Mouse (Mus musculus): ENCODE measurements around the gene G430095P16Rik.
A peak's percentile ranks its signal among the peaks of the same experiment; 100 is the strongest.

Gene G430095P16Rik

GRCm38 (mm10) chr8:84722850-84723570 is at the start of gene G430095P16Rik:
Gene G430095P16Rik (plus strand): TSS chr8:84723007.
- no peak for DNase-seq

GRCm38 (mm10) chr8:84677305-84677704 is 45.5 kb upstream of the G430095P16Rik start:
- DNase-seq, result no peak

GRCm38 (mm10) chr8:84681476-84681875 is 41.3 kb upstream of the G430095P16Rik start:
- DNase-seq, result no peak

GRCm38 (mm10) chr8:84682257-84682656 is 40.5 kb upstream of the G430095P16Rik start:
- no peak for DNase-seq

GRCm38 (mm10) chr8:84684537-84684936 is 38.3 kb upstream of the G430095P16Rik start:
- no peak for DNase-seq

- no peak for DNase-seq
Measured at GRCm38 (mm10) chr8:84686191-84687002, 36.4 kb upstream of the G430095P16Rik start, which contains the start of gene Trmt1. Gene Trmt1 (plus strand): TSS chr8:84686307.

GRCm38 (mm10) chr8:84687003-84687704 is 35.7 kb upstream of the G430095P16Rik start:
- no peak for DNase-seq

- DNase-seq, result peak; percentile 89
Measured at GRCm38 (mm10) chr8:84687705-84688100, 35.1 kb upstream of the G430095P16Rik start, which contains the start of gene Nacc1. Gene Nacc1 (minus strand): TSS chr8:84687862.

- DNase-seq, result peak; percentile 90
Measured at GRCm38 (mm10) chr8:84689091-84689915, 33.5 kb upstream of the G430095P16Rik start.

GRCm38 (mm10) chr8:84693332-84693731 is 29.5 kb upstream of the G430095P16Rik start:
- DNase-seq, result no peak

GRCm38 (mm10) chr8:84695140-84695539 is 27.7 kb upstream of the G430095P16Rik start:
- DNase-seq, result no peak

GRCm38 (mm10) chr8:84697166-84698130 is 25.4 kb upstream of the G430095P16Rik start:
- DNase-seq, result no peak

GRCm38 (mm10) chr8:84698288-84698687 is 24.5 kb upstream of the G430095P16Rik start:
- no peak for DNase-seq

GRCm38 (mm10) chr8:84698929-84699401 is 23.8 kb upstream of the G430095P16Rik start:
- DNase-seq, result no peak

GRCm38 (mm10) chr8:84699861-84700322 is 22.9 kb upstream of the G430095P16Rik start:
- DNase-seq, result no peak

- DNase-seq, result no peak
Measured at GRCm38 (mm10) chr8:84700526-84700925, 22.3 kb upstream of the G430095P16Rik start.

GRCm38 (mm10) chr8:84700941-84701911 is 21.6 kb upstream of the G430095P16Rik start, which contains the start of gene Lyl1:
Gene Lyl1 (plus strand): TSS chr8:84701457.
- DNase-seq, result no peak

GRCm38 (mm10) chr8:84702561-84702960 is 20.2 kb upstream of the G430095P16Rik start:
- DNase-seq, result no peak

- no peak for DNase-seq
Measured at GRCm38 (mm10) chr8:84702963-84703465, 19.8 kb upstream of the G430095P16Rik start.
